In genomic region chr3:75912786-75913185, GRCm38 (mm10) we compare ENCODE assay signal across 25 mouse cellular contexts. TPM values are rescaled to one million over a fixed set of nuclear protein-coding genes. Genes with fewer than 3 reads are reported as not detected.
DNase-seq lines count a peak whose midpoint lies in the region; ATAC-seq and TF ChIP-seq lines count a peak whose summit lies in the region.
"Had no signal": no experiment of that assay in that cellular context is flagged by ENCODE, and none has a peak within 500 bp of the region (broad histone marks: within the 10 kb centered on the region; RNA-seq: fewer than 3 reads in every experiment).

No protein-coding gene starts in this region.

- no peak for TF ChIP-seq CTCF in intestine, postnatal 0 days (IDR thresholded peaks at IDR 0.05; ENCODE audit: low read depth)

- H3K9ac ChIP-seq in embryonic facial prominence, embryonic 14.5 days (ENCODE audit: low read depth, low read length), result no peak overlapping the region
- H3K9ac ChIP-seq in hindbrain, embryonic 13.5 days, result 0 out of 2 replicates have a peak overlapping the region, but pooled peaks have one; percentile 1
- H3K9ac ChIP-seq in intestine, postnatal 0 days (ENCODE audit: low read depth, low read length), result no peak overlapping the region
- H3K9ac ChIP-seq: forebrain, postnatal 0 days; kidney, embryonic 15.5 days; limb, embryonic 12.5 days; liver, embryonic 12.5 days; lung, embryonic 15.5 days had no signal

- no peak for ATAC-seq in embryonic facial prominence, embryonic 14.5 days (ENCODE audit: low read depth)
- no peak; the same call in 1 of the 2 replicates for ATAC-seq in hindbrain, embryonic 13.5 days (ENCODE audit: low FRiP score)
- no peak for ATAC-seq in intestine, postnatal 0 days
- ATAC-seq: activated CD4-positive, CD25-positive, alpha-beta regulatory T cell, adult 4 months; forebrain, postnatal 0 days; inflammation-experienced regulatory T-cells, adult 6 months; liver, embryonic 12.5 days had no signal

- WGBS in embryonic facial prominence, embryonic 14.5 days, result 71% methylated on average over 4 of the region's 4 CpGs
- 81% methylated on average over 4 of the region's 4 CpGs for WGBS in embryonic facial prominence, embryonic 10.5 days
- 85% methylated on average over 4 of the region's 4 CpGs for WGBS in hindbrain, embryonic 13.5 days
- WGBS in hindbrain, embryonic 10.5 days, result 86% methylated on average over 4 of the region's 4 CpGs
- 33% methylated on average over 4 of the region's 4 CpGs for WGBS in intestine, postnatal 0 days

- H3K27me3 ChIP-seq in embryonic facial prominence, embryonic 14.5 days (replicated peaks; ENCODE audit: control insufficient read depth, insufficient read depth, low read length), result no peaks in the 10 kb centered on the region
- no peaks in the 10 kb centered on the region for H3K27me3 ChIP-seq in embryonic facial prominence, embryonic 10.5 days (replicated peaks; ENCODE audit: low read depth, poor library complexity, severe bottlenecking)
- H3K27me3 ChIP-seq in hindbrain, embryonic 13.5 days, result no peaks in the 10 kb centered on the region
- H3K27me3 ChIP-seq in hindbrain, embryonic 10.5 days (ENCODE audit: insufficient read depth, poor library complexity, severe bottlenecking), result no peaks in the 10 kb centered on the region
- no peaks in the 10 kb centered on the region for H3K27me3 ChIP-seq in intestine, postnatal 0 days (replicated peaks; ENCODE audit: control insufficient read depth, insufficient read depth, low read length)
- H3K27me3 ChIP-seq: kidney, embryonic 15.5 days; limb, embryonic 12.5 days; liver, embryonic 12.5 days; lung, embryonic 15.5 days had no signal

- DNase-seq in embryonic facial prominence, embryonic 14.5 days (ENCODE audit: low spot score), result peak; percentile 21
- no peak for DNase-seq in embryonic facial prominence, embryonic 10.5 days (ENCODE audit: low spot score)
- DNase-seq in hindbrain, embryonic 10.5 days (ENCODE audit: low spot score), result no peak
- DNase-seq in lung, postnatal 10 days, result peak; percentile 2
- DNase-seq in lung, postnatal 25 days (ENCODE audit: low spot score), result no peak
- DNase-seq in right cerebral cortex, adult 2 months (ENCODE audit: low spot score in 2 of 2), result no peak
- DNase-seq: adrenal gland, postnatal 10 days; cerebellum, postnatal 36 days; forebrain, postnatal 0 days; gastrocnemius, postnatal 36 days; heart, postnatal 36 days; right cerebral cortex, postnatal 14 days; spleen, adult 18-20 months; thymus, adult 18-20 months; thymus, postnatal 4 days had no signal

- no peaks in the 10 kb centered on the region for H3K9me3 ChIP-seq in embryonic facial prominence, embryonic 14.5 days (ENCODE audit: control insufficient read depth, low read length)
- H3K9me3 ChIP-seq in embryonic facial prominence, embryonic 10.5 days, result no peaks in the 10 kb centered on the region
- no peaks in the 10 kb centered on the region for H3K9me3 ChIP-seq in hindbrain, embryonic 13.5 days
- H3K9me3 ChIP-seq in hindbrain, embryonic 10.5 days, result no peaks in the 10 kb centered on the region
- H3K9me3 ChIP-seq in intestine, postnatal 0 days (ENCODE audit: control insufficient read depth), result no peaks in the 10 kb centered on the region
- H3K9me3 ChIP-seq: kidney, embryonic 15.5 days; limb, embryonic 12.5 days; liver, embryonic 12.5 days; lung, embryonic 15.5 days had no signal

- no peak overlapping the region for H3K4me3 ChIP-seq in embryonic facial prominence, embryonic 14.5 days (ENCODE audit: low read depth, low read length)
- H3K4me3 ChIP-seq in embryonic facial prominence, embryonic 10.5 days, result no peak overlapping the region
- H3K4me3 ChIP-seq in hindbrain, embryonic 13.5 days, result no peak overlapping the region
- H3K4me3 ChIP-seq in hindbrain, embryonic 10.5 days, result no peak overlapping the region
- no peak overlapping the region for H3K4me3 ChIP-seq in intestine, postnatal 0 days (ENCODE audit: low read depth, low read length)
- H3K4me3 ChIP-seq: kidney, embryonic 15.5 days; limb, embryonic 12.5 days; liver, embryonic 12.5 days; lung, embryonic 15.5 days had no signal

- 0 out of 2 replicates have a peak, but pooled peaks cover 4% of the 10 kb centered on the region for H3K4me1 ChIP-seq in embryonic facial prominence, embryonic 14.5 days (ENCODE audit: control insufficient read depth, insufficient read depth, low read length)
- peaks cover 4% of the 10 kb centered on the region; the same call in 1 of the 2 replicates for H3K4me1 ChIP-seq in embryonic facial prominence, embryonic 10.5 days
- peaks cover 8% of the 10 kb centered on the region for H3K4me1 ChIP-seq in hindbrain, embryonic 13.5 days (replicated peaks)
- peaks cover 13% of the 10 kb centered on the region; the same call in 1 of the 2 replicates for H3K4me1 ChIP-seq in hindbrain, embryonic 10.5 days (replicated peaks)
- no peaks in the 10 kb centered on the region for H3K4me1 ChIP-seq in intestine, postnatal 0 days (replicated peaks; ENCODE audit: control insufficient read depth, insufficient read depth, low read length)
- H3K4me1 ChIP-seq: kidney, embryonic 15.5 days; limb, embryonic 12.5 days had no signal

- no peak overlapping the region for H3K4me2 ChIP-seq in embryonic facial prominence, embryonic 14.5 days (ENCODE audit: low read depth, low read length)
- H3K4me2 ChIP-seq in hindbrain, embryonic 13.5 days, result no peak overlapping the region
- H3K4me2 ChIP-seq in intestine, postnatal 0 days (replicated peaks; ENCODE audit: low read depth), result 0 out of 2 replicates have a peak overlapping the region, but pooled peaks have one; percentile 9
- H3K4me2 ChIP-seq: heart, embryonic 11.5 days; kidney, embryonic 15.5 days; limb, embryonic 12.5 days; liver, embryonic 12.5 days; lung, embryonic 15.5 days had no signal

- no peaks in the 10 kb centered on the region for H3K36me3 ChIP-seq in embryonic facial prominence, embryonic 14.5 days (ENCODE audit: control insufficient read depth, insufficient read depth, low read length)
- H3K36me3 ChIP-seq in embryonic facial prominence, embryonic 10.5 days (replicated peaks), result no peaks in the 10 kb centered on the region
- H3K36me3 ChIP-seq in hindbrain, embryonic 13.5 days, result no peaks in the 10 kb centered on the region
- no peaks in the 10 kb centered on the region for H3K36me3 ChIP-seq in hindbrain, embryonic 10.5 days
- no peaks in the 10 kb centered on the region for H3K36me3 ChIP-seq in intestine, postnatal 0 days (ENCODE audit: control insufficient read depth, insufficient read depth)
- H3K36me3 ChIP-seq: G1E; kidney, embryonic 15.5 days; limb, embryonic 12.5 days; lung, embryonic 15.5 days had no signal

- H3K27ac ChIP-seq in embryonic facial prominence, embryonic 14.5 days (replicated peaks; ENCODE audit: low read depth, low read length), result no peak overlapping the region
- no peak overlapping the region for H3K27ac ChIP-seq in embryonic facial prominence, embryonic 10.5 days (replicated peaks)
- H3K27ac ChIP-seq in hindbrain, embryonic 13.5 days, result no peak overlapping the region
- no peak overlapping the region for H3K27ac ChIP-seq in hindbrain, embryonic 10.5 days
- H3K27ac ChIP-seq in intestine, postnatal 0 days (ENCODE audit: low read depth, low read length), result no peak overlapping the region
- H3K27ac ChIP-seq: kidney, embryonic 15.5 days; limb, embryonic 12.5 days; liver, embryonic 12.5 days; lung, embryonic 15.5 days had no signal

RNA-seq across cellular contexts. Expression of gene Golim4, which starts 44.0 kb away (rescaled TPM):
- 57.4 and 58.0 TPM in 2 replicates for polyA plus RNA-seq in embryonic facial prominence, embryonic 14.5 days (2014; fragmentation: Nextera tagmentation; extraction: Ambion mirVana)
- polyA plus RNA-seq in embryonic facial prominence, embryonic 10.5 days (2016; fragmentation: Nextera tagmentation; extraction: Ambion mirVana), result 47.2 and 51.0 TPM in 2 replicates
- 32.9 and 33.5 TPM in 2 replicates for polyA plus RNA-seq in hindbrain, embryonic 13.5 days (2015; fragmentation: Nextera tagmentation; extraction: Ambion mirVana)
- 45.0 and 56.2 TPM in 2 replicates for polyA plus RNA-seq in hindbrain, embryonic 10.5 days (2016; fragmentation: Nextera tagmentation; extraction: Ambion mirVana)
- polyA plus RNA-seq in intestine, postnatal 0 days (2015; fragmentation: Nextera tagmentation; extraction: Ambion mirVana), result 30.3 and 31.9 TPM in 2 replicates

Comparison
In these comparisons a context has a peak if more than half of its experiments do, and no peak if none do; other contexts are left out.
1. DNase-seq: peak in embryonic facial prominence, embryonic 14.5 days (single experiment) and lung, postnatal 10 days (single experiment); none in embryonic facial prominence, embryonic 10.5 days (single experiment), hindbrain, embryonic 10.5 days (single experiment), lung, postnatal 25 days (single experiment) and right cerebral cortex, adult 2 months (0 of 2).